In the genomic region with DNA sequence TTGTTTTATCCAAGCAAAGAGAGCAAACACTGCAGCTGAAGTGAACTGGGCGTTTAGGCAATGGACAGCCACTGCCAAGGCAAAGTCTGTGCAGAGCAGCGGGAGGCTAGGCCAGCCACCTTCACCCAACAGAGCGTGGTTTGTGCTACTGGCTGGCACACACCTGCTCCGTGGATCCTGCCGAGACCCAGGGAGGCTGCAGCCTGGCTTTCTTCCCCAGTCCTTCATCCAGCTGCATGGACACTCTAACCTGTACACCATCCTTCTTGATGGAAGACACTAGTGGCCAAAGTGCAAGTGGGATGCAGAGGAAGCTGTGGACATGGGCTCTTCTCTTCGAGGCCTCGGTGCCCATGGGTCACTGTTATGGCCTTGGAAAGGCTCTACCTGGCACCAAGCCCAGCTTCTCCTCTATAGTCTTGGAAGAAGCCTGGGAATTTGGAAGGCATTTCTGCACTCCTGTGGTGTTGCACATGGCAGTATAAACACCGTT, we compare ENCODE assay signal across 9 mouse cellular contexts.
DNase-seq lines count a peak whose midpoint lies in the region; ATAC-seq and TF ChIP-seq lines count a peak whose summit lies in the region.
"Had no signal": no experiment of that assay in that cellular context is flagged by ENCODE, and none has a peak within 500 bp of the region (broad histone marks: within the 10 kb centered on the region; RNA-seq: fewer than 3 reads in every experiment).

No protein-coding gene starts in this region.

- H3K4me1 ChIP-seq in forebrain, postnatal 0 days (ENCODE audit: insufficient read depth), result no peaks in the 10 kb centered on the region

- H3K36me3 ChIP-seq in forebrain, postnatal 0 days (ENCODE audit: insufficient read depth), result no peaks in the 10 kb centered on the region
- H3K36me3 ChIP-seq: midbrain, embryonic 12.5 days had no signal

- TF ChIP-seq CTCF in forebrain, postnatal 0 days (IDR thresholded peaks at IDR 0.05; ENCODE audit: low read depth), result no peak

- peak; percentile 31 for DNase-seq in adrenal gland, adult 2 months
- DNase-seq in adrenal gland, postnatal 4 days (ENCODE audit: low spot score in 2 of 2), result no peak
- peak; percentile 94 for DNase-seq in NIH3T3 (ENCODE audit: low read depth)
- peak; percentile 94 to 96 for DNase-seq in cerebellum, postnatal 10 days
- DNase-seq in forebrain, postnatal 0 days, result peak; percentile 9
- DNase-seq in embryo, embryonic 10 days (ENCODE audit: low spot score), result no peak
- DNase-seq in layer of hippocampus, adult 8-10 months (ENCODE audit: low spot score in 2 of 2), result no peak
- no peak for DNase-seq in gastrocnemius, postnatal 10 days

- WGBS in forebrain, postnatal 0 days, result 31% methylated on average over 8 of the region's 8 CpGs

- H3K4me2 ChIP-seq in forebrain, postnatal 0 days (ENCODE audit: low read depth), result no peak overlapping the region
- H3K4me2 ChIP-seq: midbrain, embryonic 12.5 days had no signal

- no peaks in the 10 kb centered on the region for H3K27me3 ChIP-seq in forebrain, postnatal 0 days (ENCODE audit: insufficient read depth, low read length)
- H3K27me3 ChIP-seq: midbrain, embryonic 12.5 days had no signal

- no peak overlapping the region for H3K4me3 ChIP-seq in forebrain, postnatal 0 days (ENCODE audit: low read depth, low read length)
- H3K4me3 ChIP-seq: midbrain, embryonic 12.5 days had no signal

- H3K9me3 ChIP-seq in forebrain, postnatal 0 days (ENCODE audit: low read length), result no peaks in the 10 kb centered on the region
- H3K9me3 ChIP-seq: midbrain, embryonic 12.5 days had no signal

- H3K27ac ChIP-seq in forebrain, postnatal 0 days (ENCODE audit: low read depth, low read length), result no peak overlapping the region
- H3K27ac ChIP-seq: midbrain, embryonic 12.5 days had no signal

- ATAC-seq in forebrain, postnatal 0 days, result no peak

- H3K9ac ChIP-seq in forebrain, postnatal 0 days, result no peak overlapping the region
- H3K9ac ChIP-seq: midbrain, embryonic 12.5 days had no signal

Comparison
In these comparisons a context has a peak if more than half of its experiments do, and no peak if none do; other contexts are left out.
1. DNase-seq: peak in adrenal gland, adult 2 months (single experiment), NIH3T3 (single experiment), cerebellum, postnatal 10 days (2 of 2) and forebrain, postnatal 0 days (single experiment); none in adrenal gland, postnatal 4 days (0 of 2), embryo, embryonic 10 days (single experiment), layer of hippocampus, adult 8-10 months (0 of 2) and gastrocnemius, postnatal 10 days (single experiment).